Mouse (Mus musculus) intestine, embryonic 14.5 days (tissue): Measurements from ENCODE around the gene Slc27a5. TPM values are rescaled to one million over a fixed set of nuclear protein-coding genes. Genes with fewer than 3 reads are reported as not detected.

Source experiments
- ATAC-seq: fragments of 200-750 bp; cut with Nextera tagmentation; replicated peaks from 2 replicates; pipeline ENCODE4 v1.8.0; 2017; ENCODE audit warnings: low read depth, moderate number of reproducible peaks, moderate TSS enrichment, moderate library complexity; ENCODE audit not compliant: low FRiP score, low TSS enrichment
- DNase-seq: peaks from one replicate; pipeline ENCODE4 v3.0.0-alpha.2; 2018; ENCODE audit warnings: low spot score
- H3K27ac ChIP-seq: fragments of 300-500 bp; sonication (generic); 2 replicates; pipeline ENCODE4 v1.5.1; 2014; ENCODE audit warnings: low read depth, mild to moderate bottlenecking, control low read depth
- H3K27me3 ChIP-seq: fragments of 300-500 bp; sonication (generic); replicated peaks from 2 replicates; pipeline ENCODE4 v1.6.1; 2014; ENCODE audit warnings: low read length, control low read depth; ENCODE audit not compliant: control insufficient read depth, insufficient read depth
- H3K36me3 ChIP-seq: fragments of 300-500 bp; sonication (generic); 2 replicates; pipeline ENCODE4 v1.6.1; 2014; ENCODE audit warnings: low read length, control low read depth; ENCODE audit not compliant: control insufficient read depth, insufficient read depth
- H3K4me1 ChIP-seq: fragments of 300-500 bp; sonication (generic); replicated peaks from 2 replicates; pipeline ENCODE4 v1.6.1; 2014; ENCODE audit warnings: low read length, control low read depth, mixed read lengths; ENCODE audit not compliant: control insufficient read depth, insufficient read depth
- H3K4me2 ChIP-seq: fragments of 300-500 bp; sonication (generic); 2 replicates; pipeline ENCODE4 v1.6.1; 2014; ENCODE audit warnings: low read length
- H3K4me3 ChIP-seq: fragments of 300-500 bp; sonication (generic); 2 replicates; pipeline ENCODE4 v1.5.1; 2014; ENCODE audit warnings: low read depth, low read length, control low read depth, mixed read lengths
- H3K9ac ChIP-seq: fragments of 300-500 bp; sonication (generic); 2 replicates; pipeline ENCODE4 v1.6.1; 2014; ENCODE audit warnings: mild to moderate bottlenecking, low read length
- H3K9me3 ChIP-seq: fragments of 300-500 bp; sonication (generic); 2 replicates; pipeline ENCODE4 v1.6.1; 2016; ENCODE audit warnings: low read length, control low read depth; ENCODE audit not compliant: control insufficient read depth
- WGBS: fragments of 180-500 bp; shearing (Covaris S2); extraction: QIAGEN DNeasy Blood & Tissue Kit; methylation state at CpG from one replicate; pipeline ENCODE4 v1.1.7; 2014; 5-methylcytosine and 5-hydroxymethylcytosine counted together
- polyA plus RNA-seq: library from polyadenylated mRNA; unstranded; fragments of >200 nt; fragmentation: Nextera tagmentation; extraction: Ambion mirVana; gene quantifications from 2 replicates; pipeline ENCODE4 v1.2.1, GENCODE M21; 2014

Gene Slc27a5
- polyA plus RNA-seq, 1 experiment from 2014 or later = not detected

DNA sequence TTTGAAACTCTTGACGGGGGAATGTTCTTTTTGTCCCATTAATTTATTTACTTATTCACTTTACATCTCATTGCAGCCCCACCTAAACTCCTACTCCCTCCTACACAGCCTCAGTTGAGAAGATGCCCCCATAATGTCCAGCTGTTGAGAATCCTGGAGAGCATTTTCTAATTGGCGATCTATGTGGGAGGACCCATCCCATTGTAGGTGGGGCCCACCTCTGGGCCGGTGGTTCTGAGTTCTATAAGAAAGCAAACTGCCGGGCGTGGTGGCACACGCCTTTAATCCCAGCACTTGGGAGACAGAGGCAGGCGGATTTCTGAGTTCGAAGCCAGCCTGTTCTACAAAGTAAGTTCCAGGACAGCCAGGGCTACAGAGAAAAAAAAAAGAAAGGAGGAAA lies 11.1 kb downstream of the Slc27a5 start:
- H3K27ac ChIP-seq = no peak overlapping the region
- DNase-seq = no peak
- no peaks in the 10 kb centered on the region for H3K9me3 ChIP-seq
- no peaks in the 10 kb centered on the region for H3K4me1 ChIP-seq
- H3K9ac ChIP-seq = no peak overlapping the region
- ATAC-seq = no peak
- no peaks in the 10 kb centered on the region for H3K27me3 ChIP-seq
- H3K36me3 ChIP-seq = peaks cover 7% of the 10 kb centered on the region
- WGBS = 85% methylated on average over 8 of the region's 8 CpGs
- H3K4me3 ChIP-seq = no peak overlapping the region
- H3K4me2 ChIP-seq = no peak overlapping the region

DNA sequence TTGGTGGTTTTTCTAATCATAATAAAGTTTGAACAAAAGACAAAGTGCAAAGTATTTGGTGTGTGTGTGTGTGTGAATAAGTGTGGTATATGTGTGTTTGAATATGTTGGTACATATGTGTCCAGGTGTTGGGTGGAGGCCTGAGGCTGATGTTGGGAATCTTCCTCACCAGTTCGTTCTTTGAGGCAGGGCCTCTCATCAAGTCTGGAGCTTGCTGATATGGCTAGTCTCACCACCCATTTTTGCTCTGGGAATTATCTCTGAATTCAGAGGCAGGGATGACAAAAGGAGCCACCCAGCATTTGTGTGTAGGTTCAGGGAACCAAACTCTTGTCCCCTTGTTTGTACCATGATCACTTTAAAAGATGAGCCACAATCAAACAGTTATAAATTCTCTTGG lies 12.3 kb downstream of the Slc27a5 start:
- H3K4me3 ChIP-seq = no peak overlapping the region
- 82% methylated on average over 1 of the region's 1 CpGs for WGBS
- H3K36me3 ChIP-seq = peaks cover 10% of the 10 kb centered on the region
- no peak overlapping the region for H3K9ac ChIP-seq
- no peaks in the 10 kb centered on the region for H3K4me1 ChIP-seq
- H3K9me3 ChIP-seq = no peaks in the 10 kb centered on the region
- no peak for DNase-seq
- no peak overlapping the region for H3K27ac ChIP-seq
- no peak for ATAC-seq
- H3K27me3 ChIP-seq = no peaks in the 10 kb centered on the region
- H3K4me2 ChIP-seq = no peak overlapping the region

DNA sequence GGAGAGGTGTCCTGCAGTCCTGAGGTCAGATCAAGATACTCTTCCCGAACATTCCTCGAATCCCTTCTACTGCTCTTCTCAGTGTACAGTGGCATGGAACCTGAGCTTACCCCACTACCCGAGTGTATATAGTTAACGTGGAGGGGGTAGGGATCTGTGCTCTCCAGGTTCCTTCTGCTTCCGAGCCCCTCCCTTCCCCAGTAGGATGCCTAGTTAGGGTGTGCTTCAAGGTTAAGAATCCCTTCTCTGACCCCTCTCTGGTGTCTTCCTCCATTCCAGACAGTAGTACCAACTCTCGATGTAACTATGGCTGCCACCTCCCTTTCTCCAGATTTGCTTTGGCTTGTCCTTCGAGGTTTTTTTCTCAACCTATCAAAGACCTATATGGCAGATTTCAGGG lies 17.7 kb downstream of the Slc27a5 start:
- H3K9ac ChIP-seq = no peak overlapping the region
- WGBS = 79% methylated on average over 7 of the region's 7 CpGs
- H3K9me3 ChIP-seq = no peaks in the 10 kb centered on the region
- ATAC-seq = no peak
- H3K4me1 ChIP-seq = peaks cover 16% of the 10 kb centered on the region; the same call in 1 of the 2 replicates
- no peak overlapping the region for H3K27ac ChIP-seq
- H3K27me3 ChIP-seq = no peaks in the 10 kb centered on the region
- H3K36me3 ChIP-seq = peaks cover 10% of the 10 kb centered on the region
- no peak overlapping the region for H3K4me3 ChIP-seq
- no peak overlapping the region for H3K4me2 ChIP-seq
- DNase-seq = no peak

DNA sequence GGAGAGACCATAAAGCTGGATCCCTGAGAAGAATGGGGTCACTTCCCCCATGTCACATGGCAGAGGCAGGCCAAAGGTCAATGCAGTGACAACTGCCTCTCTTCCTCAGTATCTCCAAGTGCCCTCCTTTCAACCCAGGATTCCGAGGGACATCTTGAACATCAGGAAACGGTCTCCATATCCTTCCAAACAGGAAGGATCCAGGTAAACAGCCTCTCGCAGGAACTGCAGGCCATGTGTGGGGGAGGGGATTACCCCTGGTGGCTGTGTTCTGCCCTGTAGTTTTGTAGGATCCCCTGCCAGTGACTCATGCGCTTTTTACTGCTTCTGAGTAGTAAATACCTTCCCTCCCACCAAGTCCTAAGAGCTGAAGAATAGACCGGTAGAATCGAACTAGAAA lies 18.2 kb downstream of the Slc27a5 start:
- Histone ChIP-seq H3K36me3 (peaks cover 10% of the 10 kb centered on the region), H3K9ac (no peak overlapping the region), H3K4me2 (no peak overlapping the region), H3K27me3 (no peaks in the 10 kb centered on the region), H3K4me3 (no peak overlapping the region), H3K27ac (no peak overlapping the region), H3K4me1 (peaks cover 16% of the 10 kb centered on the region; the same call in 1 of the 2 replicates), H3K9me3 (no peaks in the 10 kb centered on the region)
- ATAC-seq (no peak), DNase-seq (no peak)
- WGBS = 37% methylated on average over 6 of the region's 6 CpGs

DNA sequence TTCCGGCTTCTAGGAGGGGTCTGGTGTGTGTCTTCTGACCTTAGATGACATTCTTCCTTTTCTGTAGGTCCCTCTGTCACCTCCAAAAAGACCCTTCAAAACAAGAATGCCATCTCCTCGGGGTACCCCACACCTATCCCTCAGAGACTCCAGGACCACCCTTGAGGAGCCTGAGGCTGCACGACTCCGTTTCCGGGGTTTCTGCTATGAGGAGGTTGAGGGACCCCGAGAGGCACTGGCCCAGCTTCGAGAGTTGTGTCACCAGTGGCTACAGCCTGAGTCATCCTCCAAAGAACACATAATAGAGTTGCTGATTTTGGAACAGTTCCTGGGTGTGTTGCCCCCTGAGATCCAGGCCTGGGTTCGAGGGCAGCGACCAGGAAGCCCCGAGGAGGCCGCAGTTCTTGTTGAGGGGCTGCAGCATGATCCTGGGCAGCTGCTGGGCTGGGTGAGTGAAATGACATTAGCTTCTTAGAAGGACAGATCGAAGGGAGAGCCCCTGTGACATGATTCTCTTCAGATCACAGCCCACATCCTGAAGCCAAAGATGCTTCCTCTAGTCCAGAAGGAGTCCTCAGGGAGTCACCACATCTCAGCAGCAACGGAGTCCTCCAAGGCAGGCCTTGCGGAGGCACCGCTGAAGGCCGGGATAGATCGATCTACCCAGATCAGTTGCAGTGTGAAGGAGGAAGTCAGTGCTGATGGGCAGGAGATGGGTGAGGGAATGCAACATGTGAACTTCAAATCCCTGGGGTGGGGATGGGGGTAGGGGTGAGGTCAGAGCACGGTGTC lies 18.9 kb downstream of the Slc27a5 start:
- peak overlapping the region; percentile 60 for H3K4me2 ChIP-seq
- ATAC-seq (no peak), DNase-seq (no peak)
- H3K9ac ChIP-seq = peak overlapping the region; percentile 70; the same call in 1 of the 2 replicates
- H3K27ac ChIP-seq = peak overlapping the region; percentile 95; the same call in 1 of the 2 replicates
- H3K4me1 ChIP-seq = peaks cover 16% of the 10 kb centered on the region; the same call in 1 of the 2 replicates
- H3K36me3 ChIP-seq = peaks cover 10% of the 10 kb centered on the region
- 78% methylated on average over 18 of the region's 18 CpGs for WGBS
- H3K9me3 ChIP-seq = no peaks in the 10 kb centered on the region
- no peaks in the 10 kb centered on the region for H3K27me3 ChIP-seq
- no peak overlapping the region for H3K4me3 ChIP-seq

DNA sequence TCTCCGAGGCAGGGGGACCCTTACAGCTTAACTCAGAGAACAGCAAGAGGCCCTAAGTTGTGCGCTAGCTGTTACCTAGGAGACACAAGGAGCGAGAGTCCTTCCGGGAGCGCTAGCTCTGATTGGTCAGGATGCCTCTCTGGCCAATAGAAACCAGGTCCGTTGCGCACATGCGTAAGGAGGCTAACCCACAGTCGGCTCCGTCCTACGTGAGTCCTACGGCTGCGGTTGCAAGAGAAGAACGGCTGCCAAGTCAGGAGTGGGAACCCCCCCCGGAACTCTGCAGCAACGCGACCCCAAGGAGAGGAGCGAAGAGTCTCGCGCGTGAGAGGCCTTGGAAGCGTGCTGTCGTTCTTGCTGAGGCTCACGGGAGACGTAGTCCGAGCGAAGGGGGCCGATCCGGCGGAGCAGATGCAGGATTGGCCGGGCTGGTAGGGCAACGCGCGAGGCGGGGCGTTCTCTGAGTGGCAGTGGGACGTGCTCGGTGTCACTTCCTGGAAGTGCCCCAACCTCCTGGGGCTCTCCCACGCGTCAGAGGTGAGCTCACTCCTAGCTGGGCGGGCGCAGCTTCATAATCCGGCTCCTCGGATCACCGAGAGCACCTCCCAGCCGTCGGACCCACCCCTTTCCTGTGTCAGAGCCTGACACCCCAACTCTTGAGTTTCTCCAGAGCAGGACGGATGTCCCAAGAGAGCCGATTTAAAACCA lies 20.2 kb downstream of the Slc27a5 start, which contains the start of gene Zfp446:
Gene Zfp446 (plus strand): TSS at position 167 of the 708 bp plus-strand sequence.
- WGBS = under 1% methylated on average over 49 of the region's 49 CpGs
- peak within 1 kb of the TSS; percentile 73 for H3K4me3 ChIP-seq
- no peaks in the 10 kb centered on the region for H3K27me3 ChIP-seq
- H3K4me1 ChIP-seq = peaks cover 16% of the 10 kb centered on the region; the same call in 1 of the 2 replicates
- DNase-seq = peak; percentile 99
- no peaks in the 10 kb centered on the region for H3K9me3 ChIP-seq
- peak within 1 kb of the TSS; percentile 95 for H3K27ac ChIP-seq
- peak within 1 kb of the TSS; percentile 60 for H3K4me2 ChIP-seq
- H3K9ac ChIP-seq = peak within 1 kb of the TSS; percentile 70
- peaks cover 10% of the 10 kb centered on the region for H3K36me3 ChIP-seq
- ATAC-seq = peak; percentile 99

DNA sequence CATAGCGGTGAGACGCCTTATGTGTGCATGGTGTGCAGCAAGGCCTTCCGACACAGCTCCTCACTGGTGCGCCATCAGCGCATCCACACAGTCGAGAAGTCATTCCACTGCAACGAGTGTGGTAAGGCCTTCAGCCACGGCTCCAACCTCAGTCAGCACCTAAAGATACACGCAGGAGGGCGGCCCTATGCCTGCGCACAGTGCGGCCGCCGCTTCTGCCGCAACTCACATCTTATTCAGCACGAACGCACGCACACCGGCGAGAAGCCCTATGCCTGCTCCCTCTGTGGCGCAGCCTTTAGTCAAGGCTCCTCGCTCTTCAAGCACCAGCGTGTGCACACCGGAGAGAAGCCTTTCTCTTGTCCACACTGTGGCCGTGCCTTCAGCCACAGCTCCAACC lies 27.1 kb downstream of the Slc27a5 start:
- no peaks in the 10 kb centered on the region for H3K9me3 ChIP-seq
- no peak overlapping the region for H3K27ac ChIP-seq
- DNase-seq (no peak), ATAC-seq (no peak)
- no peak overlapping the region for H3K4me3 ChIP-seq
- H3K4me1 ChIP-seq = peaks cover 9% of the 10 kb centered on the region
- H3K27me3 ChIP-seq = no peaks in the 10 kb centered on the region
- H3K9ac ChIP-seq = no peak overlapping the region
- peaks cover 40% of the 10 kb centered on the region for H3K36me3 ChIP-seq
- 95% methylated on average over 25 of the region's 25 CpGs for WGBS
- no peak overlapping the region for H3K4me2 ChIP-seq

DNA sequence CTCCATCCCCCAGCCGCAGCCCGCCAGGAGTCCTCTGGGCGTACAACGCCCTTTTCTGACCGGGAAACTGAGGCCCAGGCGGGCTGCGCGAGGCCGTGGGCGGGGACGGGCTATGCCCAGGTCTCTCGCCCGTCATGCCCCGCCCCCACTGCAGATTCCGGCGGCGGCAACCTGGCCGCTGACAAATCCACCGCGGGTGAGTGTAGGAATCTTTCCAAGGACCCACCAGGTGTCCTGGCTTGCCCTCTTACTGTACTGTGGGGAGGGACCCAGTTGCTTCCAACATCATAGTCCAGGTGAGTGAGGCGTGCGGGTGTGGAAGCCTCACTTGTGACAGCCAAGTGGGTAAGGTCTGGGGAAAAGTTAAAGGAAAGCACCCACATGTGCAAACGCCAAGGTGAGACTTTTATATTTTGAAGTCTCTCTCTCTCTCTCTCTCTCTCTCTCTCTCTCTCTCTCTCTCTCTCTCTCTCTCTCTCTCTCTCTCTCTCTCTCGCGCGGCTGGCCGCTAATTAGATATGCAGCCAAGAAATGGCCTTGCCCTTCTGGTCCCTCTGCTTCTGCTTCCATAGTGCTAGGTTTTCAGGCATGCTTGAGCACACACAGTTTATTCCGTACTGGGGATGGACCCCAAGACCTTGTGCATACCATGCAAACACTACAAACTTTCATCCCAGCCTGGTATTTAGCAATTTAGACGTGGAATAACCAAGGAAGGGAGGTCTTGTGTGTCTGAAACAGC lies 31.7 kb downstream of the Slc27a5 start:
- H3K4me3 ChIP-seq = peak overlapping the region; percentile 89
- H3K36me3 ChIP-seq = peaks cover 27% of the 10 kb centered on the region
- H3K4me1 ChIP-seq = peaks cover 14% of the 10 kb centered on the region
- no peaks in the 10 kb centered on the region for H3K9me3 ChIP-seq
- H3K27ac ChIP-seq = peak overlapping the region; percentile 85
- H3K9ac ChIP-seq = peak overlapping the region; percentile 89
- H3K4me2 ChIP-seq = peak overlapping the region; percentile 86
- DNase-seq = peak; percentile 81
- ATAC-seq = peak; percentile 80
- WGBS = under 1% methylated on average over 25 of the region's 29 CpGs
- no peaks in the 10 kb centered on the region for H3K27me3 ChIP-seq
